Mouse (Mus musculus): ENCODE measurements around the gene Ptp4a2. TPM values are rescaled to one million over a fixed set of nuclear protein-coding genes. Genes with fewer than 3 reads are reported as not detected.
"Not testable (repeated sequence)": the region's sequence is repeated elsewhere in the genome, so short reads cannot be mapped to it uniquely, and the experiment has no call there.

Ptp4a2 gene
- total RNA-seq (2022), result 100 to 1,000 TPM; 663 to 813 (median 803) TPM

- DNase-seq (ENCODE audit: low spot score in 2 of 2), result peak in 1 of 2 experiments; percentile 38
These were observed at the start of gene Ptp4a2 for GRCm38 (mm10) chr4:129810798-129811604. Ptp4a2 (plus strand) TSS chr4:129811219.

DNA sequence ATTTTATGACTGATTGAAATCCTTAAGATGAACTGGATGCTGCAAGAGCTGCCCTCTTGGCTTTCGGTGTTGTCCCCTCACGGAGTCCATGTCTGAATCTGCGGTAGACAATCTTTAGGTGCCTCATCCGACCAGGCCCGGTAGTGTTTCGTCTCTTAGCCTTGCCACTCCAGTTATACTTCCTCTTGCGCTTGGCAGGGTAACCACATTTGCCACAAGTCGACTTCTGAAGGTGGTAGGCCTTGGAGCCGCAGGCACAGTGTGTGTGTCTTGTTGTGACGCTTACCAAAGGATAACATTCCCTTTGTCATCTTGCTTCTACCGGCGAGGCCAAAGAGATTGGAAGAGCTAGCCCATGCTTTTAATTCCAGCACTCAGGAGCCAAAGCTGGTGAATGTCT, 49.4 kb upstream of the Ptp4a2 start:
- DNase-seq (ENCODE audit: low spot score in 2 of 2), result no peak

GRCm38 (mm10) chr4:129762496-129762895, 48.5 kb upstream of the Ptp4a2 start:
- not testable (repeated sequence) for DNase-seq (ENCODE audit: low spot score in 2 of 2)

DNA sequence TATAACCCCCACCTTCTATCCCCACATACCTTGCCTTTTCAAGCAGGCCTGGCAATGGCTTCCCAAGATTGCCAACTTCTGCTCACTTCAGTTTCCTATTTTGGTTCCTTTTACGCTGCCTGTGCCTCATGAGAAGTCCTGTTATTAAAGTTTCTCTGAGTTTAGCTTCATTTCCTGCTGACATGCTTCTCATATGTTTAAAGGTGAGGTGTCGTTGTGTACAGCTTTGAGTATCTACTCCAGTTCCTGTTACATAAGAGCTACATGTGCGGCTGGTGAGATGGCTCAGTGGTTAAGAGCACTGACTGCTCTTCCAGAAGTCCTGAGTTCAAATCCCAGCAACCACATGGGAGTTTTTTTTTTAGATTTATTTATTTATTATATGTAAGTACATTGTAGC, 45.7 kb upstream of the Ptp4a2 start:
- no peak for DNase-seq (ENCODE audit: low spot score in 2 of 2)

- no peak for DNase-seq (ENCODE audit: low spot score in 2 of 2)
These were observed 43.2 kb upstream of the Ptp4a2 start for GRCm38 (mm10) chr4:129767782-129768181.

DNA sequence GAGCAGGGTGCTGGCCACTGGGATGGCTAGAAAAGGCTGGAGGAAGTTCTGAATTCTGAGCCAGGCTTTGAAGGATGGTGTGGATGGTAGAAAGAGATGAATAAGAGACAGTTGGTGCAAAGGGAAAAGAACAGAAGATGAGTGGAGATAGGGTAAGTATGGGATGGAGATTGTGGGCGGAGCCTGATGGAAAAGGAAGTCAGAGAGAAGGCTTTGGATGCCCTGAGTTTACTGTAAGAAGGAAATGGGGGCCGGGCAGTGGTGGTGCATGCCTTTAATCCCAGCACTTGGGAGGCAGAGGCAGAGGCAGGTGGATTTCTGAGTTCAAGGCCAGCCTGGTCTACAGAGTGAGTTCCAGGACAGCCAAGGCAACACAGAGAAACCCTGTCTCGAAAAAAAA, 42.3 kb upstream of the Ptp4a2 start:
- not testable (repeated sequence) for DNase-seq (ENCODE audit: low spot score in 2 of 2)

GRCm38 (mm10) chr4:129770600-129770999, 40.4 kb upstream of the Ptp4a2 start:
- DNase-seq (ENCODE audit: low spot score in 2 of 2), result no peak

GRCm38 (mm10) chr4:129771314-129771671, 39.7 kb upstream of the Ptp4a2 start:
- DNase-seq (ENCODE audit: low spot score in 2 of 2), result no peak

DNA sequence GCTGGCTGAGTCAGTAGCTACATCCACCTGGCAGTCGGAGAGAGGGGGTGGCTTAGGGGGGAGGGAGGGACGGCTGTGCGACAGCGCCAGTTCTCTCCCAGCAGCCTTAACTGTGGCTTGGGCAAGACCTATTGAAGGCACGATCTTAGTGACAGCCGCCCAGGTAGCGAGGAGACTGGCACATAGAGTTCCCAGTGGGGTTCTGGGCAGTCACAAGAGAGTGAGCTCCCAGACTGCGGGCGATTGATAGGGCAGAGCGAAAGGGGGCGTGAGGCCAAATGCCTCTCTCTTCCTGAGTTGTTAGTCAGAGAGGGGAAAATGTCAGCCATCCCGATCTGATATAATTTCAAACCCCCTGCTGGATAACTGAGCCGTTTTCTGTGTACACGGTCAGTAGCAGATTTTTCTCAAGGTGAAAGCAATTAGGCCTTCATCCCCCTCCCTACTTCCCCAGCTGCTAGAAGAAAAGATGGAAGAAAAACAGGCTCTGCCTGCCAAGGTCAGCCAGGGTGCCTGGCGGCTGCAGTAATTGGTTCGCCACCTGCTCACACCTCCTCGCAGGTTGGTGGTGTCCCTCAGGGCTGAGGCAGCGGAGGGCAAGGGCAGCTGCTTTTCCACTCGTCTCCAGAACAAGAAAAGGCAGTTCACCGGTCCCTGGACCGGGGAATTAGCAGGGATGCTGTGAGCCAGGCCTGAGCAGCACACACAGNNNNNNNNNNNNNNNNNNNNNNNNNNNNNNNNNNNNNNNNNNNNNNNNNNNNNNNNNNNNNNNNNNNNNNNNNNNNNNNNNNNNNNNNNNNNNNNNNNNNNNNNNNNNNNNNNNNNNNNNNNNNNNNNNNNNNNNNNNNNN, 39.1 kb upstream of the Ptp4a2 start:
- no peak for DNase-seq (ENCODE audit: low spot score in 2 of 2)

- peak in 1 of 2 experiments; percentile 15 for DNase-seq (ENCODE audit: low spot score in 2 of 2)
These were observed 28.9 kb upstream of the Ptp4a2 start for GRCm38 (mm10) chr4:129781881-129782675.

GRCm38 (mm10) chr4:129782857-129783331, 28.1 kb upstream of the Ptp4a2 start:
- peak in 1 of 2 experiments; percentile 13 for DNase-seq (ENCODE audit: low spot score in 2 of 2)

- no peak for DNase-seq (ENCODE audit: low spot score in 2 of 2)
These were observed 27.5 kb upstream of the Ptp4a2 start for GRCm38 (mm10) chr4:129783506-129783905.

DNA sequence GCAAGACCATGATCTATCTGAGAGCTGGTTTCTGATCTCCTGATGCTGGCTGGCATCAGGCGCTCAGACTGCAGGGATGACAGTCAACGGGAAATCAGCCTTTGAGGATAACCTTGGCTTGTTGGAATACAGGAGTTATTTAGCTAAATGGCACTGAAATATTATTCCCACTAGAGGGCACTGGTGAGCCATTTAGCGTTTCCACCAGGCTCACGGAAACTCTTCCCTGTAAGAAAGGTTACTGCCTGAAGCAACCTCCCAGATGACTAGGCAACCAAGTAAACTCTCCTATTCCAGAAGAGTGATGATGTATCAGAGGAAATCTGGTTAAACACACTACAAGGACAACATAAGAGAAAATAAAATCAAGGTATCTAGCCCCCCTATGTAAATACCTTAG, 25.8 kb upstream of the Ptp4a2 start:
- DNase-seq (ENCODE audit: low spot score in 2 of 2), result peak; percentile 51 to 57

DNA sequence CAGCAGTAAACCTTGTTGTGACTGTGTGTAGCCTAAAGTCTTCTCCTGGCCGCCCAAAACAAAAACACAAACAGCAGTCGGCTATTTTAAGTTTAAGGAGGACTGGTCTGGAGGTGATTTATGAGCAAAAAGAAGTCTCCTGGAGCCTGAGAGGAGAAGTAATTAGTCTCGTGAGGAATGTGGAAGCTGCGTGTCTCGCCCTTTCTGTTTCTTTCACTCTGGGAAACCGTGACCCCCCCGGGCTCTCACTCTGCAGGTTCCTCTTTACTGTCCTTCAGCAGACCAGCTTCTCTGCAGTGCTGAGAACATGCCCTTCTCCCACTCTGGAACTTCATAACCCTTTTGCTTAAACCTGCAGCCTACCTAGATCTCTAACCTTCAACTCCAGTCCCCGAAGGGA, 22.3 kb upstream of the Ptp4a2 start:
- DNase-seq (ENCODE audit: low spot score in 2 of 2), result no peak

- DNase-seq (ENCODE audit: low spot score in 2 of 2), result no peak
These were observed 21.4 kb upstream of the Ptp4a2 start for GRCm38 (mm10) chr4:129789635-129790034.

DNA sequence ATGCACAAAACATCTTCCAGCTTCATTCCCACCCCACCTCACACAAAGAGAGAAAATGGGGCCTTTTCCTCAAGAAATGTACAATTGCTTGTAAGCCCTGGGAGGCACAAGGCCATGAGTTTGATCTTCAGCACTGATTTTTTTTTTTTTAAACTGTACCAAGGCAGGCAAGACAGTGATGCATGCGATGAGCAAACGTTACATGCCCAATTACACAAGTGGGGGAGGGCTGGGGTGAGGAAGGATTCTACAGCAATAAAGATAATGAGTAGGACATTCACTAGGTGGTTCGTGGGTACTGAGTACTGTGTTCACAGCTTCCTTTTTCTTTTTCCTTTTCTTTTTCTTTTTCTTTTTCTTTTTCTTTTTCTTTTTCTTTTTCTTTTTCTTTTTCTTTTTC, 20.5 kb upstream of the Ptp4a2 start:
- no peak for DNase-seq (ENCODE audit: low spot score in 2 of 2)

- no peak for DNase-seq (ENCODE audit: low spot score in 2 of 2)
These were observed 19.6 kb upstream of the Ptp4a2 start for GRCm38 (mm10) chr4:129791399-129791798.

DNA sequence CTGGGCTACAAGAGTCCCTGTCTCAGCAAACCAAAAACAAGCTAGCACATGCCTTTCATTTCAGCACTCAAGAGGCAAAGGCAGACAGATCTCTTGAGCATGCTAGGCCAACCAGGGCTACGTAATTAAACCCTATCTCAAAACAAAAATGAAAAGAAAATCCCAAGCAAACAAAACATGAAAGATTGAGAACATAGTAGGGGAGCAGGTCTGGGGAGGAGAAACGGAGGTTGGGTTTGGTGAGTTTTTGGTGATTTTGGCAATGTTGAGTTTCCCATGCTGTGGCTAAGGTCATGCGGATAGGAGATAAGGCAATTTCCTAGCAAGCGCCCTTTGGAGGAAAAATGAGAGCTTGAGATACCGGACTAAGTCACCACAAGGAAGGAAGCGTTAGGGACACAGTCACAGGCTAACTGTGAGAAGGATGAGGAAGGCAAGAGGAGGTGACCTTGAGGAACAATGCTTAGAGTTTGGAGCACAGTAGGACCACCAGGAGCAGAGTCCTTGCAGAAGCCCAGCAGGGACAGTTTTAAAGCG, 18.3 kb upstream of the Ptp4a2 start:
- DNase-seq (ENCODE audit: low spot score in 2 of 2), result no peak

- no peak for DNase-seq (ENCODE audit: low spot score in 2 of 2)
These were observed 17.2 kb upstream of the Ptp4a2 start for GRCm38 (mm10) chr4:129793713-129794329.

DNA sequence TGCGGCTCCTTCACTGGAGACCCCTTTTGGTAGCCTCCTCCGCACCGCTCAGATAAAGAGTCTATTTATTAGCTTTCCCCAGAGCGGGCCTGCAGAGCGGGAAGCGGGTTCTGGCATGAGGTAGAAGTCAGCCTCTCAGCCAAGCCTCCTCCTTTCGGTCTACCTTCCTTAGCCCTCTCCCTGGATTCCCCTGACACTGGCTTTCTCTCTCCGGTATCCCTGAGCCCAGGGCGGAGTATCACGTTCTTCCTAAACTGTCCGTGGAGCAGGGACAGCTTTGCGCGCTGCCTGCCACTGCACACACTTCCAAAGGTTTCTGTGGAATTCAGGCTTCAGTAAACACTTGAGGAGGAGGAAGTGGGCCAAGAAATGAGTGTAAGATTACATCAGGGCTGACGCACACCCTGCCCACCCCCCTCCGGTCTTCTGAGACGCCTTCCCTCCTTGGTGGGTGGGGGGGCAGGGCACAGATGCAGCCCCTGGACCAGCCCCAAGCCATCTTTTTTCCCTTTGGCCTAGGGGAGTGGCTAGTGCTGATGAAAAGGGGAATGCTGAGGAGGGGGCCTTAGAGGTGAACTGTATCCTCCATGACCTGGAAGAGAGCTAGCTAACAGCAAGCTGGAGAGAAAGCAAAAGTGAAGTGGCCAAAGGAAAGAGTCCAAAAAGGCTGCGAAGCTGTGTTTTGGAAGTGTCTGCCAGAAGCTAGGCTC, 15.7 kb upstream of the Ptp4a2 start:
- DNase-seq (ENCODE audit: low spot score in 2 of 2), result peak in 1 of 2 experiments; percentile 42
